Mouse (Mus musculus) C2C12 (cell line): ENCODE data around the gene Olfr1394. TPM values are rescaled to one million over a fixed set of nuclear protein-coding genes. Genes with fewer than 3 reads are reported as not detected.

Experiments
- H3K27me3 ChIP-seq: one replicate; pipeline ENCODE4 v1.6.1; 2011; ENCODE audit not compliant: control insufficient read depth, insufficient read depth, insufficient read length
- H3K36me3 ChIP-seq: one replicate; pipeline ENCODE4 v1.6.1; 2011; ENCODE audit not compliant: control insufficient read depth, insufficient read depth
- H3K4me3 ChIP-seq: one replicate; pipeline ENCODE4 v1.5.1; 2011; ENCODE audit warnings: mild to moderate bottlenecking, control low read depth; ENCODE audit not compliant: poor library complexity, insufficient read depth, severe bottlenecking
- H3K79me2 ChIP-seq: one replicate; pipeline ENCODE4 v1.6.1; 2011; ENCODE audit not compliant: control insufficient read depth, insufficient read depth
- H3K79me3 ChIP-seq: one replicate; pipeline ENCODE4 v1.6.1; 2011; ENCODE audit warnings: low read depth, control low read depth
- H3ac ChIP-seq: one replicate; pipeline ENCODE3; 2011; ENCODE audit warnings: low read depth; ENCODE audit not compliant: control insufficient read depth, insufficient read length
- CEBPB ChIP-seq: IDR thresholded peaks from one replicate; pipeline ENCODE4 v1.6.1; 2011; ENCODE audit warnings: low read depth, mild to moderate bottlenecking, control low read depth, moderate library complexity
- CTCF ChIP-seq: IDR thresholded peaks from one replicate; pipeline ENCODE4 v1.5.1; 2011; ENCODE audit not compliant: control insufficient read depth, insufficient read depth, insufficient read length
- FOSL1 ChIP-seq: IDR thresholded peaks from one replicate; pipeline ENCODE4 v1.8.0; 2011; ENCODE audit warnings: mild to moderate bottlenecking, low read length; ENCODE audit not compliant: poor library complexity, insufficient read depth, severe bottlenecking
- MAX ChIP-seq: IDR thresholded peaks from one replicate; pipeline ENCODE4 v1.6.1; 2011; ENCODE audit warnings: mild to moderate bottlenecking, control low read depth
- MYOD1 ChIP-seq: IDR thresholded peaks from one replicate; pipeline ENCODE4 v1.6.1; 2011; ENCODE audit warnings: low read depth; ENCODE audit not compliant: control insufficient read depth, insufficient read length
- MYOG ChIP-seq: IDR thresholded peaks from one replicate; pipeline ENCODE4 v1.6.1; 2011; ENCODE audit not compliant: control insufficient read depth, insufficient read length; ENCODE audit errors: extremely low read depth
- USF1 ChIP-seq: IDR thresholded peaks from one replicate; pipeline ENCODE4 v1.6.1; 2011; ENCODE audit warnings: low read depth, mild to moderate bottlenecking, control low read depth, moderate library complexity
- long read RNA-seq, 2 experiments: library from polyadenylated mRNA; unstranded; transcript quantifications; one replicate each; pipeline ENCODE4 v2.0.0; 2019 to 2020
- polyA plus RNA-seq: library from polyadenylated mRNA; unstranded; fragments of >200 nt; fragmentation: generic; extraction: Trizol; gene quantifications from one replicate; pipeline ENCODE4 v1.2.1, GENCODE M21; 2012; ENCODE audit warnings: missing spikeins

Olfr1394 gene
- polyA plus RNA-seq = not detected
- long read RNA-seq, experiment 1 = 0 reads
- long read RNA-seq, experiment 2 = 0 reads

DNA sequence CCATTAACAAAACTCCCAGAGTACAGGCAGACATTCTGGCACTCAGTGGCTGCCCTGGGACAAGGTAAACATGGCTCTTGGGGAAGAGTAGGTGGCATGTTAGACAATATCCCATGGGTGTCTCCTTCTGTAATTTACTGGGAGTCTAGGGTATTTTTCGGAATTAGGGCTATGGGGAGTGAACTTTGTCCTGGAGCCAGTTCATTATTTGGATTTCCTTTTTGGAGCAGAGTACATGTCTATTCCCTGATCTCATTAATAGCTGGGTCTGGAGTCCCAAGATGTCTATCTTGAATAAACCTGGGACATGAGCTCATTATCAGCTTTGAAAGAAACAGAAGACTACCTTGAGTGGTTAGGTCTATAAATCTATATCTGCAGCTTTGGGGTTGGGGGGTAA is at the start of gene Olfr1394:
Olfr1394 (plus strand) TSS at position 301 of the 400 bp plus-strand sequence.
- no peak within 1 kb of the TSS for H3K4me3 ChIP-seq
- TF ChIP-seq USF1 = no peak
- TF ChIP-seq MYOG = no peak
- no peak for TF ChIP-seq CEBPB

DNA sequence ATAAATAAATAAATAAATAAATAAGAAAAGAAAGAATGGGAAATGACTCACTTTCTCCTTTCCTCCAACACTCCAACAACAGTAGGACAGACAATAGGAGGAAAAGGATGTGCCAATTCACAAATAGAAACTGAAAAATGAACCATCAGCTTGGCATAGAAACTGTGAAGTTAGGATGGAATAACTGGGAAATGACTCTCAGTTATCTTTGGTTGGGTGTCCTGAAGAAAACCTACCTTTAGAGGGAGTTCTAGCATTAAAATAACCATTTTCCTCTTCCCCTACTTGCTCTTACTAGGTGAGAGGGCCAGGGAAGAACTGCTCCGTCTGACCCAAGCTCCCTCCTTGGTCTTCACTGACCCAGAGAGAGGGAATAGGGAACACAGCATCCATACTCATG is 48.4 kb upstream of the Olfr1394 start:
- H3K36me3 ChIP-seq = no peaks in the 10 kb centered on the region
- no peak overlapping the region for H3ac ChIP-seq
- no peak for TF ChIP-seq USF1
- TF ChIP-seq CTCF = no peak
- TF ChIP-seq CEBPB = no peak
- TF ChIP-seq FOSL1 = no peak
- no peak for TF ChIP-seq MYOD1
- TF ChIP-seq MAX = no peak
- TF ChIP-seq MYOG = no peak
- H3K4me3 ChIP-seq = no peak overlapping the region
- H3K79me3 ChIP-seq = no peaks in the 10 kb centered on the region
- H3K79me2 ChIP-seq = no peaks in the 10 kb centered on the region
- no peaks in the 10 kb centered on the region for H3K27me3 ChIP-seq

More for the DNA sequence above, at the start of gene Olfr1394:
- Histone ChIP-seq H3K27me3 (peaks cover 19% of the 10 kb centered on the region), H3K79me3 (no peaks in the 10 kb centered on the region), H3ac (no peak within 1 kb of the TSS), H3K36me3 (no peaks in the 10 kb centered on the region), H3K79me2 (no peaks in the 10 kb centered on the region)

DNA sequence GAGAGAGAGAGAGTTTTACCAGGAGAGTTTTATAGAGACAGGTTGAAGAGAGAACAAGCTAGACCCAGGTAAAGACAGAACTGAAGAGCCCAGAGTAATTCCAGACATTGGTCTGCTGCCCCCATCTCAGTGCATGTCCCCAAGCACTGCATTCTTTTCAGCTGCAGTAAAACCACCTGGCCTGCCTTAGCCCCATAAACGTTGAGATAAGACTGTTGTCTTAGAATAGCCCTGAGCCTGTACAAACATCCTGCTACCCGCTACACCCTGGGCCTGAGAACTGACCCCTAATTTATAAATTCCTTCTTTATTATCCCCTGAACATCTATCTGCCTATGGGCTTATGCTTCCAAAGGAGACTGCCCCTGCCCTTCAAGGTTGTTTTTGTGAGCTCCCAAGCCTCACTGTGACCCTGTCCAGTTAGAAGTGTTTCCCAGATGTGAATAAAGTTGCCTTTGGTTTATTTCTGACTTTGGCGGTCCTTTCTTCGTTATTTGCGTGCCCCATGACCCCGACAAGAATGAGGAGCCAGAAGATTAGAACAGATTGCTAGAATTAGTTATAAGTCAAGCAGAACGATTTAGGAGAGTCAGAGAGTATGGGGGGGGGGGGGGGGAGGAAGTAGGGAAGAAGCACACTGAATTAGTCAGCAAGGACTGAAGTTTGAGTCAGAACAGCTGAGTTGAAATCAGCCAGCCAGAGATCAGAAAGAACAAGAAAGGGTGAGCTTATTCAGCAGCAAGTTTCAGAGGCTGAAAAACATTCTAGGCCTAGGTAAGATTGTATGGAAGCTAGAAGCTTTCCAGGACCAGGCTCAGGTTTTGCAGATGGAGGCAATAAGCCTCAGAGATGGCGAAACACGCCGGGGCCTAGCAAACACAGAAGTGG is 46.3 kb upstream of the Olfr1394 start:
- peaks cover 3% of the 10 kb centered on the region for H3K27me3 ChIP-seq
- H3ac ChIP-seq = no peak overlapping the region
- no peaks in the 10 kb centered on the region for H3K79me2 ChIP-seq
- TF ChIP-seq USF1 (no peak), MYOD1 (no peak), FOSL1 (no peak), CTCF (no peak), MAX (no peak), MYOG (no peak), CEBPB (no peak)
- H3K79me3 ChIP-seq = no peaks in the 10 kb centered on the region
- H3K36me3 ChIP-seq = no peaks in the 10 kb centered on the region
- no peak overlapping the region for H3K4me3 ChIP-seq

DNA sequence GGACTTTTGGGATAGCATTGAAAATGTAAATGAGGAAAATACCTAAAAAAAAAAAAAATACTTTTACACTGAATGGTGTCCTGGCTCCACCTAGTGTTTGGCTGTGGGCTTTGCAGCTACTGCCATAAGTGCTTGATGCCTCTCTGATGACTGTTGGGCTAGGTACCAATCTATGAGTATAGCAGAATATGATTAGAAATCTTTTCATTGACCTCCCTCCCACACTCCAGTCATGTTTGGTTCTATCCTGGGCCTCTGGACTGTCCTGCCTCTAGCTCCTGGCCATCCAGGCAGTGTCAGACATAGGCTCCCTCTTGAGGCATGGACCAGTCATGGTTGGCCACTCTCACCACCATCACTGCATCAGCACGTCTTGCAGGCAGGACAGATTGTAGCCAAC is 45.3 kb upstream of the Olfr1394 start:
- Histone ChIP-seq H3K79me2 (no peaks in the 10 kb centered on the region), H3K36me3 (no peaks in the 10 kb centered on the region), H3K4me3 (no peak overlapping the region), H3ac (no peak overlapping the region), H3K27me3 (peaks cover 3% of the 10 kb centered on the region), H3K79me3 (no peaks in the 10 kb centered on the region)
- peak; percentile 24 for TF ChIP-seq CTCF
- no peak for TF ChIP-seq CEBPB
- no peak for TF ChIP-seq MYOD1
- no peak for TF ChIP-seq USF1
- TF ChIP-seq MYOG = no peak
- TF ChIP-seq MAX = no peak
- TF ChIP-seq FOSL1 = no peak

DNA sequence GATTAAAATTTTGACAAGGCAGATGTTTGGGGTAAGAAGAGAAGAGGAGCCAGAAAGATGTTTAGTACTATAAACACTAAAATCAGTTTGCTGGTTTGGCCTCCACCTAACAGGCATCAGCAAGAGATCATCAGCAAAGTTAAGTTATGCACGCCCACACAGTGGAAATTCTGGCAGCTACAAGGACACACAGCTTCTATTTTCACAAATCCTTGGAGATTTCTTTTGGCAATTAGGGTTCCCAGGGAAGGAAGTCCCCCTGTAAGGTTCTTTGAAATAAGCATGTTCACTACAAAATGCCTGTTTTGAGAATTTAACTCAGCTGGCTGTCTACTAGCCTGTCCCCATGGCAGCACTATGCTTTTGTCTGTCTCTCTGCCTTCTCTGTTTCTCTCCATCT is 43.2 kb upstream of the Olfr1394 start:
- no peak for TF ChIP-seq USF1
- TF ChIP-seq CEBPB = no peak
- no peak for TF ChIP-seq MAX
- TF ChIP-seq MYOG = no peak
- no peak for TF ChIP-seq MYOD1
- no peak for TF ChIP-seq CTCF
- no peak for TF ChIP-seq FOSL1
- H3ac ChIP-seq = no peak overlapping the region
- H3K4me3 ChIP-seq = no peak overlapping the region

DNA sequence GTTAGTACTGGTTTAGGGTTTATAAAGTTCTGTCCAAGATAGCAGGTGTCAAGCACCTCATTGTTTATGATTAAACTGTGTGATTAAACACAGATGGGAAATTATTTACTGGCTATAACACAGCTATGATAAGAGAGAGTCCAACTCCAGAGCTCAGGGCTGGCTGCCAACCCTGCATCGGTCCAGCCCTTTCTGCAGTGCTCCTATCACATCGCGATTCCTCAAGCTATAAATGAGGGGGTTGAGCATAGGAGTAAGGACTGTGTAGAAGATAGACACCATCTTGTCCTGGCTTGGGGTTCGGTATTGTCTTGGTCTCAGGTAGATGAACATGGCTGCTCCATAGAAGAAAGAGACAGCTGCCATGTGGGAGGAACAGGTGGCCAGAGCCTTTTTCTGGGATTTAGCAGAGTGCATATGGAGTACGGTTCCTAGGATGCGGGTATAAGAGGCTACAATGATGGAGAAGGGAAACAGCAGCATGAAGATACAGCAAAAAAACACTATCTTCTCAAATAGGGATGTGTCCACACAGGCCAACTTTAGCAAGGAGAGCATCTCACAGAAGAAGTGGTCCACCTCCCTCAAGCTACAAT is 41.5 kb upstream of the Olfr1394 start:
- Histone ChIP-seq H3K79me2 (no peaks in the 10 kb centered on the region), H3K4me3 (no peak overlapping the region), H3K79me3 (no peaks in the 10 kb centered on the region), H3K36me3 (no peaks in the 10 kb centered on the region), H3K27me3 (peaks cover 3% of the 10 kb centered on the region), H3ac (no peak overlapping the region)
- TF ChIP-seq CEBPB (no peak), MAX (no peak), CTCF (no peak), MYOD1 (no peak), MYOG (no peak)

More for the DNA sequence above, 43.2 kb upstream of the Olfr1394 start:
- H3K79me3 ChIP-seq = no peaks in the 10 kb centered on the region
- peaks cover 3% of the 10 kb centered on the region for H3K27me3 ChIP-seq
- H3K79me2 ChIP-seq = no peaks in the 10 kb centered on the region
- no peaks in the 10 kb centered on the region for H3K36me3 ChIP-seq
